Mouse (Mus musculus) forebrain, postnatal 0 days (tissue): ENCODE data around the gene Ndst2. TPM values are rescaled to one million over a fixed set of nuclear protein-coding genes. Genes with fewer than 3 reads are reported as not detected.

Experiments
- ATAC-seq: fragments of 200-750 bp; cut with Nextera tagmentation; 2 replicates; pipeline ENCODE4 v1.8.0; 2017; ENCODE audit warnings: mild to moderate bottlenecking, moderate library complexity
- DNase-seq: peaks from one replicate; pipeline ENCODE4 v3.0.0-alpha.2; 2015
- H3K27ac ChIP-seq: fragments of 300-500 bp; sonication (generic); 2 replicates; pipeline ENCODE4 v1.5.1; 2014; ENCODE audit warnings: low read depth, mild to moderate bottlenecking, antibody characterized with exemption, low read length, moderate library complexity, mixed read lengths
- H3K27me3 ChIP-seq: fragments of 300-500 bp; sonication (generic); 2 replicates; pipeline ENCODE4 v1.6.1; 2014; ENCODE audit warnings: mild to moderate bottlenecking, low read length, mixed read lengths; ENCODE audit not compliant: insufficient read depth
- H3K36me3 ChIP-seq: fragments of 300-500 bp; sonication (generic); 2 replicates; pipeline ENCODE4 v1.6.1; 2014; ENCODE audit warnings: mild to moderate bottlenecking, moderate library complexity; ENCODE audit not compliant: insufficient read depth
- H3K4me1 ChIP-seq: fragments of 300-500 bp; sonication (generic); 2 replicates; pipeline ENCODE4 v1.6.1; 2014; ENCODE audit warnings: antibody characterized with exemption; ENCODE audit not compliant: insufficient read depth
- H3K4me2 ChIP-seq: fragments of 300-500 bp; sonication (generic); 2 replicates; pipeline ENCODE4 v1.6.1; 2014; ENCODE audit warnings: low read depth, mild to moderate bottlenecking, moderate library complexity
- H3K4me3 ChIP-seq: fragments of 300-500 bp; sonication (generic); 2 replicates; pipeline ENCODE4 v1.5.1; 2014; ENCODE audit warnings: low read depth, low read length, mixed read lengths
- H3K9ac ChIP-seq: fragments of 300-500 bp; sonication (generic); 2 replicates; pipeline ENCODE4 v1.6.1; 2014; ENCODE audit warnings: mild to moderate bottlenecking
- H3K9me3 ChIP-seq: fragments of 300-500 bp; sonication (generic); 2 replicates; pipeline ENCODE4 v1.6.1; 2016; ENCODE audit warnings: low read length
- CTCF ChIP-seq: sonication (generic); IDR thresholded peaks from 2 replicates; pipeline ENCODE4 v1.5.1; 2016; ENCODE audit warnings: antibody characterized with exemption, control low read depth, low read depth
- WGBS: fragments of 180-500 bp; shearing (Covaris S2); extraction: QIAGEN DNeasy Blood & Tissue Kit; methylation state at CpG from one replicate; pipeline ENCODE4 v1.1.7; 2014; 5-methylcytosine and 5-hydroxymethylcytosine counted together
- microRNA-seq, 2 experiments: library from miRNA; unstranded; fragments of <30 nt; microRNA quantifications; one replicate each; pipeline ENCODE4; 2016
- polyA plus RNA-seq: library from polyadenylated mRNA; unstranded; fragments of >200 nt; fragmentation: Nextera tagmentation; extraction: Ambion mirVana; gene quantifications from 2 replicates; pipeline ENCODE4 v1.2.1, GENCODE M21; 2015
- total RNA-seq: library from RNA; depleted of rRNA; stranded (reverse); fragments of >200 nt; gene quantifications from 2 replicates; pipeline ENCODE4 v1.2.3, GENCODE M21; 2014; rRNA removed

The Ndst2 gene
- total and polyA plus RNA-seq, 2 experiments from 2014 or later: 11.2 to 25.0 TPM

- TF ChIP-seq CTCF: no peak
- no peak overlapping the region for H3K27ac ChIP-seq
- no peak overlapping the region for H3K4me3 ChIP-seq
- no peaks in the 10 kb centered on the region for H3K4me1 ChIP-seq
- 90% methylated on average over 2 of the region's 2 CpGs for WGBS
- no peaks in the 10 kb centered on the region for H3K9me3 ChIP-seq
- peaks cover 84% of the 10 kb centered on the region for H3K36me3 ChIP-seq
- ATAC-seq (no peak), DNase-seq (no peak)
- no peak overlapping the region for H3K4me2 ChIP-seq
- H3K27me3 ChIP-seq: no peaks in the 10 kb centered on the region
- H3K9ac ChIP-seq: no peak overlapping the region
These were observed 52.6 kb downstream of the Ndst2 start for GRCm38 (mm10) chr14:20681742-20682141.

DNA sequence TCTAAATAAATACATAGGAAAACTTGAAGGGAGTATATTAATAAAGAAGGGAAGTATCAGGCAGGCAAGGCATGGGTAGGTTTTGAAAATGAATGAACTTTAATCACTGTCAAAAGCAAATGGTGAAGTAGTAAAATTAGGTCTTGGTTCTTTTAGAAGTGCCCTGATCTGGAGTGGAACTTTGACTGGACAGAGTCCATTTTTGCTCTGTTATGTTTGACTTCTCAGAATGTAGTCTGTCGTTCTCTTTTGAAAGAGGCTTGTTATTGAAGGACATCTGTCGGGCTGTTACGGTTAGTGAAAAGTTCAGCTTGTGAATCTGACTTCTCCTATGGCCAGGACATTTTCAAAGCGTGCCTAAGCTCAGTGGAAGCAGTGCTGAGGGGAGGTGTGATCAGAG, 56.5 kb downstream of the Ndst2 start:
- H3K4me1 ChIP-seq: peaks cover 5% of the 10 kb centered on the region; the same call in 1 of the 2 replicates
- no peak for TF ChIP-seq CTCF
- no peak overlapping the region for H3K4me3 ChIP-seq
- 92% methylated on average over 4 of the region's 4 CpGs for WGBS
- no peak overlapping the region for H3K9ac ChIP-seq
- no peak overlapping the region for H3K4me2 ChIP-seq
- DNase-seq (no peak), ATAC-seq (no peak)
- no peaks in the 10 kb centered on the region for H3K27me3 ChIP-seq
- no peaks in the 10 kb centered on the region for H3K9me3 ChIP-seq
- no peak overlapping the region for H3K27ac ChIP-seq
- peaks cover 52% of the 10 kb centered on the region for H3K36me3 ChIP-seq

GRCm38 (mm10) chr14:20674064-20674833, 60.1 kb downstream of the Ndst2 start, which contains the start of gene Sec24c:
Sec24c (plus strand) TSS chr14:20674308.
- peaks cover 5% of the 10 kb centered on the region; the same call in 1 of the 2 replicates for H3K4me1 ChIP-seq
- H3K36me3 ChIP-seq: peaks cover 19% of the 10 kb centered on the region; the same call in 1 of the 2 replicates
- ATAC-seq (peak; percentile 99), DNase-seq (peak; percentile 100)
- no peaks in the 10 kb centered on the region for H3K9me3 ChIP-seq
- peak within 1 kb of the TSS; percentile 76 for H3K4me2 ChIP-seq
- no peak for TF ChIP-seq CTCF
- peak within 1 kb of the TSS; percentile 93 for H3K9ac ChIP-seq
- peak within 1 kb of the TSS; percentile 87 for H3K27ac ChIP-seq
- H3K4me3 ChIP-seq: peak within 1 kb of the TSS; percentile 94
- no peaks in the 10 kb centered on the region for H3K27me3 ChIP-seq
- 2% methylated on average over 42 of the region's 43 CpGs for WGBS

DNA sequence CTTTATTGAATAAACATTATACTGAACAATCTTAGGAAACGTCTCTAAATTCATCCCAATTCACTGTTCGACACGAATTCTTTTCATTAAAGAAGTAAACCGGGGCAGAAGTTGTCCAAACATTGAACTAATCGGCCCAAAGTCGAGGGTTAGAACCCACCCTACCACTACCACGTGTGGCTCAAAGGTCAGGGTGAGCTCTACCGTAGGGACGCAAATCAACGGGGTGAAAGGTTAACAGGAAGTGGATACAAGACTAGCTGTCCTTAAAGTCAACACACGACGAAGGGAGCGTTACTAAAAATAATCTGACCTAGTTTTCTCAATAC, 60.7 kb downstream of the Ndst2 start:
- Histone ChIP-seq H3K9ac (peak overlapping the region; percentile 33; the same call in 1 of the 2 replicates), H3K27ac (peak overlapping the region; percentile 37), H3K27me3 (no peaks in the 10 kb centered on the region), H3K36me3 (peaks cover 17% of the 10 kb centered on the region; the same call in 1 of the 2 replicates), H3K4me3 (peak overlapping the region; percentile 94), H3K9me3 (no peaks in the 10 kb centered on the region), H3K4me2 (peak overlapping the region; percentile 76), H3K4me1 (peaks cover 5% of the 10 kb centered on the region; the same call in 1 of the 2 replicates)
- WGBS: 13% methylated on average over 13 of the region's 13 CpGs
- no peak for DNase-seq
- peak; percentile 56 for ATAC-seq
- no peak for TF ChIP-seq CTCF

Small RNAs within 50 kb of the gene (microRNA-seq; reads per million reads assigned to microRNA genes)
- gene Mir6946: 2.9 to 3.5 reads per million in 2 experiments

Other genes starting within 250 kb of the Ndst2 start
- 0.14 and 0.15 TPM in 2 replicates for gene Mss51, start 237.7 kb downstream of the Ndst2 start, total RNA-seq
- gene Mss51, start 237.7 kb downstream of the Ndst2 start, polyA plus RNA-seq: not detected in 2 replicates
- 172 and 194 TPM in 2 replicates for gene Ppp3cb, start 188.0 kb downstream of the Ndst2 start, total RNA-seq
- 83.5 and 103 TPM in 2 replicates for gene Ppp3cb, start 188.0 kb downstream of the Ndst2 start, polyA plus RNA-seq
- gene Usp54, start 93.5 kb downstream of the Ndst2 start, total RNA-seq: 20.5 and 28.9 TPM in 2 replicates
- gene Usp54, start 93.5 kb downstream of the Ndst2 start, polyA plus RNA-seq: 3.0 and 4.8 TPM in 2 replicates
- 0.15 and 0.57 TPM in 2 replicates for gene Myoz1, start 78.0 kb downstream of the Ndst2 start, total RNA-seq
- 0.30 and 0.83 TPM in 2 replicates for gene Myoz1, start 78.0 kb downstream of the Ndst2 start, polyA plus RNA-seq
- gene Synpo2l, start 66.2 kb downstream of the Ndst2 start, total RNA-seq: 0.15 and 0.24 TPM in 2 replicates
- gene Synpo2l, start 66.2 kb downstream of the Ndst2 start, polyA plus RNA-seq: 0.17 and 0.19 TPM in 2 replicates
- gene Sec24c, start 60.3 kb downstream of the Ndst2 start, total RNA-seq: 65.0 and 86.4 TPM in 2 replicates
- gene Sec24c, start 60.3 kb downstream of the Ndst2 start, polyA plus RNA-seq: 46.0 and 57.1 TPM in 2 replicates
- gene Fut11, start 39.6 kb downstream of the Ndst2 start, total RNA-seq: 11.2 and 17.9 TPM in 2 replicates
- 14.0 and 20.7 TPM in 2 replicates for gene Fut11, start 39.6 kb downstream of the Ndst2 start, polyA plus RNA-seq
- 238 and 257 TPM in 2 replicates for gene Chchd1, start 31.6 kb downstream of the Ndst2 start, total RNA-seq
- 222 and 300 TPM in 2 replicates for gene Chchd1, start 31.6 kb downstream of the Ndst2 start, polyA plus RNA-seq
- 112 and 162 TPM in 2 replicates for gene Zswim8, start 27.0 kb downstream of the Ndst2 start, total RNA-seq
- 24.6 and 28.2 TPM in 2 replicates for gene Zswim8, start 27.0 kb downstream of the Ndst2 start, polyA plus RNA-seq
- 137 and 145 TPM in 2 replicates for gene Camk2g, start 59.5 kb upstream of the Ndst2 start, total RNA-seq
- gene Camk2g, start 59.5 kb upstream of the Ndst2 start, polyA plus RNA-seq: 165 and 231 TPM in 2 replicates
- gene Plau, start 102.1 kb upstream of the Ndst2 start, total RNA-seq: 0.62 and 1.1 TPM in 2 replicates
- gene Plau, start 102.1 kb upstream of the Ndst2 start, polyA plus RNA-seq: 0.23 and 0.44 TPM in 2 replicates
- 15.5 and 21.6 TPM in 2 replicates for gene Vcl, start 194.8 kb upstream of the Ndst2 start, total RNA-seq
- 4.4 and 6.6 TPM in 2 replicates for gene Vcl, start 194.8 kb upstream of the Ndst2 start, polyA plus RNA-seq